Mouse (Mus musculus): ENCODE data around the gene Gm21800. TPM values are rescaled to one million over a fixed set of nuclear protein-coding genes. Genes with fewer than 3 reads are reported as not detected.
"Not testable (repeated sequence)": the region's sequence is repeated elsewhere in the genome, so short reads cannot be mapped to it uniquely, and the experiment has no call there.

The Gm21800 gene
- not detected in 2 replicates for polyA plus RNA-seq (2016; fragmentation: Nextera tagmentation; extraction: Ambion mirVana)

DNA sequence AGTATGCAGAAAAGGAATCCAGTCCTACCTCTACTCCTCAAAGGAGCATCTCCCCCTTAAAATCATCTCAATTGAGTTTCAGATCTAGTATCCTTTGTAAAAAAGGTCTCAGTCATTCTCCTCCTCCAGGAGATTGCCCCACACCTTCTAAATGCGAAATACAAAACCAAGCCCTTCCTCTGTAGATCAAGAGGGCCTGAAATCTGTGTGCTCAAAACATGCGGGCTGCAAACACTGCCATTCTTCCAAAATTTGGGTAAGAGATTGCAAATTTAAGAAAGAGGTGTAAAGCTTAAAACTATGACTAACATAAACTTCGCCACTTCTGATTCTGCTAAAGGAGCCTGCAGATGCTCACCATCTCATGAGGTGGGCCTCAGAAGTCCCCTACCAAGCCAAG is at the start of gene Gm21800:
Gm21800 (plus strand) TSS at position 301 of the 400 bp plus-strand sequence.
- H3K4me1 ChIP-seq; H3K9me3 ChIP-seq; H3K4me3 ChIP-seq; H3K4me2 ChIP-seq (replicated peaks); H3K27ac ChIP-seq; H3K36me3 ChIP-seq; ATAC-seq (ENCODE audit: insufficient number of reproducible peaks, insufficient read depth, low FRiP score, low TSS enrichment); H3K9ac ChIP-seq; H3K27me3 ChIP-seq: not testable (repeated sequence)
- 56% methylated on average over 1 of the region's 3 CpGs for WGBS

All from embryonic facial prominence, embryonic 12.5 days (tissue).